Mouse (Mus musculus) heart, postnatal 10 days (tissue): ENCODE results near the gene Fam187b. TPM values are rescaled to one million over a fixed set of nuclear protein-coding genes. Genes with fewer than 3 reads are reported as not detected.

Source experiments
- DNase-seq, 2 experiments: peaks; one replicate each; pipeline ENCODE4 v3.0.0; 2021
- intact Hi-C: fragments of 180-260 bp; cut with DNase I; formaldehyde crosslinking; loops from one replicate; pipeline ENCODE4 v1.15.1; 2025
- total RNA-seq, 2 experiments: library from RNA; stranded (reverse); gene quantifications; 2 replicates each; pipeline ENCODE4 v1.2.3; 2021

Fam187b gene
- total RNA-seq, 2 experiments from 2014 or later, result 0.25 to 0.36 TPM

DNA sequence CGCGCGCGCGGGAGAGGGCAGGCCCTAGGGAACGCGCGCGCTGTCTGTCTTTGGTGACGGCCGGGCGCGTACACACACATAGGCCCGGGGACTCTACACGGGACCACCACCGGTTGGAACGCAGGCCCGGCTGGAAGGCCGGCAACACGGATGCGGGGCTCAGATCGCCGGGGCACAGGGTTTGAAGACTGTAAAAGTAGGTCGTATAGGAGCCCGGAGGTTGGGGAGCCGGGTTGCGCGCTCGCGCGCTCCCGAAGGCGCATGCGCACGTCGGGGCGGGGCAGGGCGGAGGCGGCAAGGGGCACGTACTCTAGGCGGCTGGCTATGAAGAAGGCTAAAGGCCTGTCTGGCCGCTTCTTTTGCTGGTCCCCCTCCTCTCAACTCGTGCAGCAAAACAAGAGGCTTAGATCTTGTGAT, 16.2 kb upstream of the Fam187b start:
- peak; percentile 96 for DNase-seq
- intact Hi-C loops, result loop anchor here (5.0 kb wide), 2 partner anchors 85 to 290 kb away; no protein-coding TSS in a partner anchor

DNA sequence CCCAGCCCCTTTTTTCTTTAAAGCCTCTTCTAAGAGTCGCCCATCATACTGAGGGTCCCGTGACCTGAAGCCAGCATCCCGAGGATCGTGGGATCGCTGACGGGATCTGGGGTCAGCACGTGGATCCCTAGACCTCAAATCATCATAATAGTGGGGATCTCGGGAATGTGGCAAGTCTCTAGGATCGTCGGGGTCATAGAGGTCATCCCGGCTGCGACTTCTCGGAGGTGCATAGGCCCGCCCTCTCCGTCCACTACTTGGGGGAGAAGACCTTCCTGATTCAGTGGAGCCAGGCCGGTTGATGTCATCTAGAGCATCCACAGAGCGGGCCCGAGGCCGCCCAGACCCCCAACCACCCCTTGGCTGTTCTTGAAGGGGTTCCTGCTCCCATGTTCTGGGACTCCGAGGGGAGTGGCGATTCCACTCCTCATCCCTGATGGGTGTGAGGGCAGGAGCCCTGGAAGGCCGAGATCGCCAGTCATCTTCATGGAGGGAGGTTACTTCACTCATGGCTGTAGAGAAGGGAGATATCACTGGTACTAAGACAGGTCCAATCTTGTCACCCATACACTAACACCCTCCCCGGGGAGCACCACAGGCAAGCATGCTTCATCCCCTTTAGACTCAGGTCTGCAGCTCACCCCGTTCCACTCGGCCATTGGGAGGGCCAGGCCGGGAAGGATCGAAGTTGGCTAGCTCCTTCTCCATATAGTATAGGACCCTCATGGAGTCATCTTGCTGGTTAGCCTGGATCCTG, 15.3 kb upstream of the Fam187b start:
- intact Hi-C loops, result loop anchor here (5.0 kb wide), 2 partner anchors 86 to 291 kb away; no protein-coding TSS in a partner anchor

DNA sequence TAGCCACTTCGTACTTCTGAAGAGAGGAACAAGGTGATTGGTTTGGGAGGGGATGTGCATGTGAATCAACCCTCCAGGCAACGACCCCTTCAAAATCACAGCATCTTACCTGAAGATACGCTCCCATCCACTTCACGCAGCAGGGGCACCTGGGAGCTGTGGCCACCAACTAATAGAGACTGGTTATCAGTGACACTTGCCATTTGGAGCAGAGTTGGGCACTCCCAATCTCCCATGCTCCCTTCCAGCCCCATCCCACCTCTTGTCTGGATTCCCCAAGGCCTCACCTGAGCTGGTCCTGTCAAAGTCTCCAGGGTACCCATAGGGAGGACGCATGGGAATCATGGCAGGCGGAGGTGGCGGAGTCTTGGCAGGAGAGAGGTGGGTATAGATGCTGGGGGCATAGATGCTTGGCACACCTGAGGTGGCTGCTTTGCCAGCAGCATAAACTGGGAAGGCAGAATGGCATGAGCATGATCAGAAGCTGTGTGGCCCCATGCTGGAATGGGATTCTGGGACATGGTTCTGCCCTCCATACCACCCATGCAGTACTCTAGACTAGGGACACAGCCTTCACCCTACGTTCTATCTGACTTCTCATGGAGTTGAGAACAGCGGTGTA, 14.6 kb upstream of the Fam187b start:
- no peak for DNase-seq
- intact Hi-C loops, result loop anchor here (5.0 kb wide), 2 partner anchors 87 to 292 kb away; no protein-coding TSS in a partner anchor

More for the DNA sequence above, 15.3 kb upstream of the Fam187b start:
- no peak for DNase-seq

DNA sequence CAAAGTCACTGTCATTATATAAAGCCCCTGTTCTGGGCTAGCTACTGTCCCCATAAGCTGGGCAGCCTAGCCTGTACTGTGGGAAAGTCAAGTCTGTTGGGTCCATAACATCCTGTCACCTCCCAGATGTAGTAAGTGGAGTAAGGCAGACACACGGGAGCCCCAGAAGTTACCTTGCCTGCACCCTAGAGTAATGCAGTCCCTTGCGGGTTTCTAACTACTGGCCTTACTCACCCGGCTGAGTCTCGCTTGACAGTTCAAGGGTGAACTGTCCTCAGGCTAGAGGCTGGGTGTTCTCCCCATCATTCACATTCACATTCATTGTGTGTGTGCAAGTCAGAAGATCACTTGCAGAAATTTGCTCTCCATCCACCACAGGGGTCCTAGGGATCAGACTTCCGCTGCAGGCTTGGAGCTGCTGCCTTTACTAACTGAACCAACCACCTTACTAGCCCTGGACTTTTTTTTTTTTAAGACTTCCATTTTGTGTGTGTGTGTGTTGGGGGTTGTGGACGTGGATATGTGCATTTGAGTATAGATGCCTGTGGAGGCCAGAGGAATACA, 13.7 kb upstream of the Fam187b start:
- intact Hi-C loops, result loop anchor here (1.0 to 10.0 kb wide), 4 partner anchors 40 to 365 kb away; partner anchors contain the start of gene Zbtb32
- DNase-seq, result no peak

DNA sequence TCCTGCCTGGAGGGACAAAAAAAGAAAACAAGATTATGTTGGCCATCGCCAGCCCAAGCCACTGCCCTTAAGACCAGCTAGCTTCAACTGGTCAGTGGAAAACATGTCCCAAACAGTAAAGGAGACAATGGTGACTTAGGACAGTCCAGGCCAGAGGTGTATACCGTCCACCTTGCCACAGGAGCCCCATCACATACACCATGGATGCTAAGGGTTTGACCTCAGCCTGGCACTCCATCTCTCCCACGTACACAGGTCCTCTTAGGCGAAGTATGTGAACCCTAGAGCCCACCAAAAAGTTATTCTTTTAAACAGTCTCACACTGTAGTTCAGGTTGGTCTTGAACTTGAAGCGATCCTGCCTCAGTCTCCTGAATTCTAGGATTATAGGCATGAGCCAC, 10.7 kb upstream of the Fam187b start:
- intact Hi-C loops, result loop anchor here (10.0 kb wide), 1 partner anchor 368 kb away; the partner anchor contains the start of gene Zbtb32
- DNase-seq, result no peak

DNA sequence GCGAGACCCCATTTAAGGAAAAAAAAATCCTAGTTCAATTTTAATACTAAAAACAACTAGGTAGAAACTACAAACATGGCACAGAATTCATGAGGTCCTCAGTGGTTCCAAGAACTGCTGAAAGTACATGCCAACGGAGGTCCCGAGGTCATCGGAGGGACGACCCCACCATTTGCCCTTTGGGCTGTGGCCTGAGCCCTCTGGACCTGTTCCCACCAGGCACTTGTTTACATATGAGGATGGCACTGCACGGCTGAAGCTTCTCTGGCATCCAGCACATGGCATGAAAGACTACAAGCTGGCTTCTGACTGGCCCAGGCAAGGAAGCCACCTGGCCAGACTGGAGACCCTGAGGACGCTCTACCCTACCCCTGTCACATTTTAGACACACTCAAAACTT, 9.2 kb upstream of the Fam187b start:
- intact Hi-C loops, result loop anchor here (10.0 kb wide), 1 partner anchor 370 kb away; the partner anchor contains the start of gene Zbtb32
- no peak for DNase-seq

DNA sequence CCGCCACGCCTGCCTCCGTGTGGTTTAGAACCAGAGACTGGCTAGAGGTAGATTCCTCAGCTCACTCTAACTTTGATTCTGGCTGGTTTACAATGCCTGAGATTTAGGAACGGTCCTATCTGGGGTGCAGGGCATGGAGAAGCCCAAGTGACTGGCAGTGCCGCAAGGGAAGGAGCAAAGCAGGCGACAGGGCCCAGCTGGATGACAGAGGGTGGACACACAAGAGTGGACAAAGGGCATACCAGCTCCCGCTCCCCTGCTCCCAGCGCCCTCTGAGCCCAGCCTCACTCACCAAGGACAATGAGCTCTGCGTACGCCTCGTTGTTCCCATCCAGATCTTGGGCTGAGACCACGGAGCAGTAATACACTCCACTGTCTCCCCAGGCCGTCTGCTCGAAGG, 7.9 kb upstream of the Fam187b start:
- intact Hi-C loops, result loop anchor here (10.0 kb wide), 1 partner anchor 371 kb away; the partner anchor contains the start of gene Zbtb32
- DNase-seq, result no peak

DNA sequence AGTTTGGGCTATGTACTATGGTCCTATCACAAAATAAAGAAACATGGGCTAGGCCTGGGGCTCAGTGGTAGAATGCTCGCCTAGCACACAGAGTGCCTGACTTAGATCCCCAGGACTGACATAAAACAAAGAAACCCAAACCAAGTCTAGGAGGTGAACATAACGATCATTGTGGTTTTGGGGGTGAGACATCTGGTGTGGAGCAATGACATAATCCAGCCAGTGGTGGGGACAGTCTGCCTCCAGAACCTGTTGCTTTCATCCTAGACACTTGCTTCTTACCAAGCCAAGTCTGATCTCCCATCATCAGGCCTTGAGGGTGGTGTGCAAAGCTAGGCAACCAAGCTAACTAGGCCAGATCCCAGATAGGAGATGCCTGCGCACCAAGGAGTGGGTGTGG, 6.9 kb upstream of the Fam187b start:
- DNase-seq, result no peak
- intact Hi-C loops, result loop anchor here (10.0 kb wide), 1 partner anchor 372 kb away; the partner anchor contains the start of gene Zbtb32

DNA sequence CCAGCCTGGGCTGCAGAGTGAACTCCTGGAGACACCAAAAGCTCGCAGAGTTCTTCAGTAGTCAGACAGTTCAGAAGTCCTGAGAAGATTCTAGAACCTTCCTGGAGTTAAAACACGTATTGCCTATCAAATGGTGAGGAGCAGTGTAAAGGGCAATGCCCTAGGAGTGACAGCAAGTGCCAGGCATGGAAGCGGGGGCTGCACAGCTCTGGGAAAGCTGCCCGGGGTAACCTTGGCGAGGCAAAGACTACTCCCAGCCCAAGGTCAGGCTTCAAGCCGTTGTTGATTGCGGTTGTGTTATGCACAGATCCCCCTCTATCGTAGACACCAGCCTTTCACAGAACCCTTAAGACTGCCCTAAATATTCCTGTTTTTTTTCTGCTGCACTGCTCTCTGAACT, 5.0 kb upstream of the Fam187b start:
- no peak for DNase-seq
- intact Hi-C loops, result loop anchor here (10.0 kb wide), 1 partner anchor 374 kb away; the partner anchor contains the start of gene Zbtb32

DNA sequence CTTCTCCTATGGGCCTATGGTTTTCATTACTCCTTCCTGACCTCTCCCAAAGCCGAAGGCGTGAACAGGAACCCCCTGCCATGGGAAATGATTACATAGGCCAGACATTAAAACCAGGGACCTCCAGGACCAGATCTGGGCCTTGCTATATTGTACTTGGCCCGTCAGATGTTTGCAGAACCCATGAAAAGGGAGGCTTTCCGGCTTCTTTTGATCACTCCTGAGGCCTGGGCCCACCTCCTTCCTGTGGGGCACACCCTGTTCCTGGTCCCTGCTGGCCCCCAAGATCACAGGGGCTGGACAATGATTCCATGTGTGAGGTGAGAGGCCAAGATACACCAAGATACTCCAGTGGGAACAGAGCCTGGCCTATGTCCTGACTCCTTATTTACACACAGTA, 4.4 kb upstream of the Fam187b start:
- DNase-seq, result no peak
- intact Hi-C loops, result loop anchor here (10.0 kb wide), 1 partner anchor 374 kb away; the partner anchor contains the start of gene Zbtb32

DNA sequence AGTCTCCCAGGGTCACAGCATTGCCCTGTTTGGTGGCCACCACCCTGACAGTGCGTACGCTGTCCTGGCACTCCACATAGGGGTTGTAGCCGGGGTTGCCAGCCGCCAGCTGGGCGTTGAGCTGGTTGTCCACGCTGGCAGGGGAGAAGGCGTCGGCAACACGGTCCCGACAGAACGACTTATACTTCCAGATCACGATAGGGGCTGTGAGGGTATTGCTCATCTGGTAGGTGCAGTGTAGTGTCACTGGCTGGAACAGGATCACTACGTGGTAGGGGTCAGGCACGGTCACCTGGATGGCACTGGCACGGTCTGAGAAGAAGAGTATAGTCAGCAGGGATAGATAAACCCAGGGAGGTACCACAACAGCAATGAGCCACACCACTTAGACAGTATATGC, 1.7 kb upstream of the Fam187b start:
- no peak for DNase-seq

DNA sequence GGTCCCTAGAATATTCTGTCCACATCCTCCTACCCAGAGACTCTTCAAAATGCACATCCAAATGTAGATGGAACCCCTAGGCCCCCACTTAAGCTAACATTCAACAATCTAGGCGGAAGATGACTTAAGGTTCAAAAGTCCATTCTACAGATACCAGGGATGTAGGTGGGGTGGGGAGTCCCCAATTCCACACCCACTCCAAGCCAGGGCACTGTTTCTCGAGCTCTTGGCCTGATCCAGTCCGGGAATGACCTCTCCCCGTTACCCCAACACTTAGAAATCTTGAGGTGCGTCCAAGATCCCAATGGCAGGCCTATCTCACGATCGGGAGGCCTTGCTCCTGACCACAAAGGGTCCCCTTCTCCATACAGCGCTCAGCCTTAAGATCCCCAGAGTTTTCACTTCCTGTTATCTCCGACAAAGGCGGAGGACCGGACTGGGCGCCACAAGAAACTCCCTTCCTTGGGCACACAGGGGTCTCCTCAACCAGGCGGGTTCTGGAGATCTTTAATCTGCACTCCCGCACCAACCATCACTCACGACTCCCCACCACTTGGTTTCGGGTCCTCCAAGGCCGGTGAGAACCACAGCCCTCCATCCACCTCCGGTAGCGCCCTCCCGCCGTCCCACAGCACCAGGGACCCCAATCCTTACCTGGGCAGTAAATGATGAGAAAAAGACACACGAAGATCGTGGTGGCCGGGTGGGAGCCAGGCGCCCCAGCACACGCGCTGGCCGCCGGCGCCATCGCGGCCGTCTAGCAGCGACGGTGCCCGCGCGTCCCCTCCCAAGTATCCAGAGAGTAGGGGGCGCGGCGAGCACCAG, 952 bp upstream of the Fam187b start:
- intact Hi-C loops, result loop anchor here (1.0 kb wide), 1 partner anchor 99 kb away; no protein-coding TSS in a partner anchor
- no peak for DNase-seq

More for the DNA sequence above, 1.7 kb upstream of the Fam187b start:
- intact Hi-C loops, result no loop called here

DNA sequence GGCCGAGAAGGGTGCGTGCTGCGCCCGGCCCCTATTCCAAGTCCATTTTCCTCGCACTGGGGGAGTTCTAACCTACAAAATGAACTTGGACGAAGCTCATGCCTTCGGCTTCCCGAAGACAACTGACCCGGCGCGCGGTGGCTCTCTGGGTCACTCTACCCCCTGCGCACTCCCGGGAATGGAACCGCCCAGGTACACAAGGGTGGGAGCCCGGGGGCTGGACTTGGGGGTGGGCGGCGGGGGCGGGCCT, 414 bp upstream of the Fam187b start, which contains the start of gene Lsr:
Gene Lsr, minus strand, starts transcription at position 214 of the 250 bp plus-strand sequence.
- no peak for DNase-seq
- intact Hi-C loops, result loop anchor here (1.0 kb wide), 1 partner anchor 100 kb away; no protein-coding TSS in a partner anchor

DNA sequence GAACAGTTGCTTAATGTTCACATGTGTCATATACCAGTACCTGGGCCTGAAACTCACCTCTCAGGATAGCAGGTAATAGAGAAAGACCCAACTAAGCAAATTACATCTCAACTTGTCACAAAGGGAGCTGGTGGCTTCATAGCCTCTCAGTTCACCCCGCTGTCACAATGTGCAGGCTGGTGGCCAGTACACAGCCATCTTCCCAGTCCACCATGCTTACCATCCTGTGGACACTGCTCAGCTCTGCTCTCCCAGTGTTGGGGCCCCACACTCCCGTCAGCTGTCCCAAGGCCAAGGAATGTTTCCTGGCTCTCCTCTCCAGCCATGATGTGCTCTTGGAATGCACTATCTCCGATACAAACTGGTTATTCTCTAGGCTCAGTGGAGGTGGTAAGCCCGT, 8.1 kb downstream of the Fam187b start:
- DNase-seq, result no peak
- intact Hi-C loops, result no loop called here

DNA sequence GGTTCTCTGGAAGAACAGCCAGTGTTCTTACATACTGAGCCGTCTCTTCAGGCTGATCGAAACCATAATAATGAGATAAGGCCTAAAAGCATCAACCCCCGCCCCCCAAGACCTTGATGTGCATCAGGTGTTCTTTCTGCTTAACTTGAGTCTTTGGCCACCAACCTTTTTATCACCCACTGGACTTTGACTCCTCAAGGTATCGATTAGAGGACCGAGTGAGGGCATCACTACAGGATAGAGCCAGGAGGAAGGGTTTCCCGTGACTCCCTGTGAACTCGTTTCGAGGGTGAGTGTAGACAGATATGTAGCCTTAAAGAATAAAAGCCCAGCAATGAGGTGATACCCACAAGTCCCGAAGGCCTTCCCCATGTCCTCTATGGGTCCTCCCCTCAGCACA, 11.8 kb downstream of the Fam187b start:
- DNase-seq, result no peak
- intact Hi-C loops, result no loop called here

DNA sequence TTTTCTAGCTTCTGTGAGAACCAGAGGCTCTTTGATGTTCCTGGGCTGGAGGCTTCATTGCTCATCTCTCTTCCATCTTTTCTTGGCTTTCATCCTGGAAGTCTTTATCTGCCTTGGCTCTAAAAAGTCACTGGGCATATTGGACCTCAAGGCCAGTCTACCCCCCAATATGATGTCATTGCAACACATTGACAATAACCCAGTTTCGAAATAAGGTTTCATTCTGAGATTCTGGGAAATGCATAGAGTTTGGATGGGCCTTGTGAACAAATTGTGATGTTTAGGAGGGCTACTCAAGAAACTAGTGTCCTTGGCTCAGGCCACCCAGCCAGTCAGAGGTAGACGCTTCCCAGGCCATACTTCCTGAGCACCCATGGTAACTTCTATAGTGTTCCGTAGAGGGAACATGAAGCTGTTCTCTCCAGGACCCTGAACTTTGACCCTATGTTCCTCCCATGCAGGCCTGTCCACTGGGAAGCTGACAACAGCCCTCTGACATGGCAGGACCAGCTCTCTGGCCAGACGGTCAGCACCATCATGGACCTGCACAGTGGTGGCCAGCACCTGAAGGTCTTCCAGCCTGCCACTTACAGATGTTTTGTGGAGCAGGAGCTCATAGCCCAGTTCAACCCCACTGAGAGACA, 15.1 kb downstream of the Fam187b start:
- DNase-seq, result no peak
- intact Hi-C loops, result no loop called here

DNA sequence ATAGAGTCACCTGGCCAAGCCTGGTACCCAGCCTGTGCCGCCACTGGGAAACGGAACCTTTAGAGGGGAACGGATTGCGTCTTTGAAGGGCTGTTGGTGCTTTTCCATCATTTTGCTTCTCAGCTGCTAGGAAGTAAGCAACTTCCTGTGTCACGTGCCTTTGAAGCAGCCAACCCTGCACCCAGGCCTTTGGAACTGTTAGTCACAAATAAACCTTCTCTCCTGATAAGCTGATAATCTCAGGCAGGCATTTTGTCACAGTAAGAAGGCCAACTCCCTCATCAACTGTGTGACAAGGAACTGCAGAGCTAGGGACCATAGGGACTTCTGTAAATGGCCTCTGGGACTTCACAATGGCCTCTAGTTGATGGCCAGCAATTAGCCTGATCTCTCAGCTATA, 18.6 kb downstream of the Fam187b start:
- DNase-seq, result no peak
- intact Hi-C loops, result no loop called here

DNA sequence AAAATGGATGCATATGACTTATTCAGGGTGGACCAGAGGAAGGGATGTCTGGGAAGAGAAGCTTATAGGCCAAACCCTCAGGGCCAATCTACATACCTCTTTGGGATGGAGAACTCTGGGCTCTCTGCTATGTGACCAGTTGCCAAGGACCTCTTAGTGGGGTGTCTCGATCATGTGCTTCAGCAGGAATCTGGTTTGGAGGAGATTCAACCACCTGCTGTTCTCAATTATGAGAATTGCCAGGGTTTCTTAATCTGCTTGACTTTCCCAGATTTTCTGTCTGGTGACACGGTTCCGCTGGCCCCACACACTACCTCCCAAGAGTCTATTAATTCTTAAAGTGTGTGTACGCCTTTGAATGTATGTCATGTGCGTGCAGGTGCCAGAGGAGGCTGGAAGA, 20.4 kb downstream of the Fam187b start:
- intact Hi-C loops, result no loop called here
- DNase-seq, result no peak

DNA sequence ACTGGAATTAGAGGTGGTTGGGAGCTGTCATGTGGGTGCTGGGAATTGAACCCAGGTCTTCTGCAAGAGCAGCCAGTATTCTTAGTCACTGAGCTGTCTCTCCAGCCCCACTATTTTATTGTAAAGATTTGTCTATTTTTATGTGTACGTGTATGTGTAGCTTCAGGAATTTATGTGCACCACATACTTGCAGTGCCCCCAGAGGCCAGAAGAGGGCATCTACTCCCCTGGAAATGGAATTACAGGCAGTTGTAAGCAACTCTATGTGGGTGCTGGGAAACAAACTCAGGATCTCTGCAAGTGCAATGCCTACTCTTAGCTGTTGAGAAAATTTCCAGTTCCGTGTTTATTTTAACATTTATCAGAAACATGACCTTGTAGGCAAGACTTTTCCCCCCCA, 22.9 kb downstream of the Fam187b start:
- no peak for DNase-seq
- intact Hi-C loops, result no loop called here

DNA sequence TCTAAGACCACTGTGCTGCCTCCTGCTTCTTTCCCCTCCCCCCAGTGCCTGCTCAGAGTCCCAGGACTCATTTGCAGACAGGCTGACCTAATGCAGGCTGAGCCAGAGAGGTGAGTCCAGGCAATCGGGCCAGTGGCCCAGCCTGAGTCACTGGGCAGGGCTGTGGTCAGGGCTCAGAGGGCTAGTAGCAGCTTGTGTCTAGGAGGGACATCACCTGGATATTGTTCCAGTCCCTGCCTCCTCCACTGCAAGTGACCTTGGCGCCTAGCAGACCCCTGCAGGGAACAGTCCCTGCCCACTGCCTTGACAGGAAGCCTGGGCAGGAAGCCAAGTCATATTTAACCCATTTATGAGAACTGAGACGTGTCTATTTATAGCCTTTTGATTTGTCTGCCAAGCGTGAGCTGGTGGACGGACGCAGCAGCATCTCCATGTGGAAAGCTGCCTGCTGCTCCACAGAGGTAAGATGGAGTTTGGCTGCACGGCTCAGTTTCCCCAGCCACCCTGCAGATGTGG, 27.0 kb downstream of the Fam187b start:
- peak; percentile 90 to 91 for DNase-seq

More for the DNA sequence above, 27.0 kb downstream of the Fam187b start:
- intact Hi-C loops, result loop anchor here (1.0 to 5.0 kb wide), 2 partner anchors 40 to 42 kb away; partner anchors contain the start of gene Fxyd5
